Mouse (Mus musculus): Measurements from ENCODE around the gene Oog1. TPM values are rescaled to one million over a fixed set of nuclear protein-coding genes. Genes with fewer than 3 reads are reported as not detected.
"Not testable (repeated sequence)": the region's sequence is repeated elsewhere in the genome, so short reads cannot be mapped to it uniquely, and the experiment has no call there.

Gene Oog1
- total RNA-seq (2021) = not detected
- long read RNA-seq, experiment 1 = 0 reads
- long read RNA-seq, experiment 2 = 0 reads

GRCm38 (mm10) chr12:87602388-87602787 is at the start of gene Oog1:
Gene Oog1 (plus strand): TSS chr12:87602688.
- DNase-seq (ENCODE audit: low spot score in 2 of 2) = not testable (repeated sequence)

- not testable (repeated sequence) for DNase-seq (ENCODE audit: low spot score in 2 of 2)
These were observed 1.1 kb upstream of the Oog1 start for GRCm38 (mm10) chr12:87601388-87601787.

DNA sequence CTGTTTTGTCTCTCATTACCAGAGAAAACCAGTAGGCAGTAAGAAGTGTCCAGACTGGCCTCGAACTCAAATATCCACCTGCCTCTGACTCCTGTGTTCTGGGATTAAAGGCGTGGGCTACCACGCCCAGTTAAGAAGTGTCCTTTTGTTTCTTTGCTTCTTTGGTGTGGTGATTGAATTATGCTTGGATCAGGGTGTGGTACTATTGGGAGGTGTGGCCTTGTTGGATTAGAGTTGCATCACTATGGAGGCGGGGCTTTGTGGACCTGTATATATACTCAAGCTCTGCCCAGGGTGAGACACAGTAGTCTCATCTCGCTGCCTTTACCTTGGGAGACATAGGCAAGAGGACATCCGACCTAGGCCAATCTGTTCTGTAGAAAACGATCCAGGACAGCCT is 16.1 kb downstream of the Oog1 start, which contains the start of gene Gm4027:
TSS of gene Gm4027 (plus strand) at position 301 of the 400 bp plus-strand sequence.
- DNase-seq (ENCODE audit: low spot score in 2 of 2) = not testable (repeated sequence)

GRCm38 (mm10) chr12:87644520-87644919 is 42.0 kb downstream of the Oog1 start, which contains the start of gene Gm16381:
Gene Gm16381 (minus strand): TSS chr12:87644620.
- DNase-seq (ENCODE audit: low spot score in 2 of 2) = not testable (repeated sequence)

GRCm38 (mm10) chr12:87652916-87653703 is 50.6 kb downstream of the Oog1 start:
- DNase-seq (ENCODE audit: low spot score in 2 of 2) = not testable (repeated sequence)

Other genes with a start within 250 kb of the Oog1 start
- gene Sptlc2, start 214.3 kb upstream of the Oog1 start, total RNA-seq (2021) = 10 to 100 TPM; 50.3 to 60.5 TPM
- 10 to 100 TPM; 87.3 to 94.3 TPM for gene Slirp, start 158.8 kb upstream of the Oog1 start, total RNA-seq (2021)
- gene Alkbh1, start 158.7 kb upstream of the Oog1 start, total RNA-seq (2021) = 10 to 100 TPM; 16.7 to 18.5 TPM
- gene Snw1, start 130.4 kb upstream of the Oog1 start, total RNA-seq (2021) = 10 to 100 TPM; 48.2 to 48.4 TPM
- not detected for gene Gm5788, start 108.0 kb upstream of the Oog1 start, total RNA-seq (2021)
- not detected for gene Gm8300, start 88.4 kb upstream of the Oog1 start, total RNA-seq (2021)
- not detected for gene Gm4027, start 16.2 kb downstream of the Oog1 start, total RNA-seq (2021)
- gene Gm16381, start 41.9 kb downstream of the Oog1 start, total RNA-seq (2021) = not detected
- gene Gm21319, start 173.1 kb downstream of the Oog1 start, total RNA-seq (2021) = not detected
- gene Gm21936, start 192.8 kb downstream of the Oog1 start, total RNA-seq (2021) = not detected
- gene BB287469, start 213.9 kb downstream of the Oog1 start, total RNA-seq (2021) = not detected
- gene Gm2001, start 239.7 kb downstream of the Oog1 start, total RNA-seq (2021) = not detected